Mouse (Mus musculus) adrenal gland, adult 2 months (tissue): ENCODE measurements at regions not wholly inside any gene's neighbourhood (a gene's known extent, or its start where the extent isn't known, plus 50 kb on each side); places are given as distances from the start of the nearest gene placed in this dataset.

Experiments
- DNase-seq: peaks from one replicate; pipeline ENCODE4 v3.0.0; 2021

GRCm38 (mm10) chr5:33548800-33549199 is 80.6 kb downstream of the Fam53a start:
- DNase-seq = no peak

- DNase-seq = peak; percentile 38
These were observed 86.1 kb downstream of the Fam53a start for GRCm38 (mm10) chr5:33543372-33543771.

DNA sequence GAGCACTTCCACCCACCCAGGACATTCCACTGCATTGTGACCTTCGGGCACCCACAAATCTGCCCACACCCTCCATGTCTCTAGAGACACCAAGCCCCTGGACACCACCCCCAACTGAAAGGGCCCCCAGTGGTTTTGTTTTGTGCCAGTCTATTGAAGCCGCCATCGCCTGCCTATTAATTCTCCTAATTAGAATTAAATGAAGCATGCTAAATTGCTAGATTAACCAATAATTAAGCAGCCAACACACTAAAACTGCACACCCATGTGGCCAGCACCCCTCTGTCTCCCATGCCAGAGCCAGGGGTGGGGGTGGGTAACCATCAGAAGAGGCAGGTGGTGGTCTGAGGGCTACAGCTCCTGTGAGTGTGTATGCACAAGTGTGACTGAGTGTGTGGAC is 86.8 kb downstream of the Fam53a start:
- DNase-seq = no peak

DNA sequence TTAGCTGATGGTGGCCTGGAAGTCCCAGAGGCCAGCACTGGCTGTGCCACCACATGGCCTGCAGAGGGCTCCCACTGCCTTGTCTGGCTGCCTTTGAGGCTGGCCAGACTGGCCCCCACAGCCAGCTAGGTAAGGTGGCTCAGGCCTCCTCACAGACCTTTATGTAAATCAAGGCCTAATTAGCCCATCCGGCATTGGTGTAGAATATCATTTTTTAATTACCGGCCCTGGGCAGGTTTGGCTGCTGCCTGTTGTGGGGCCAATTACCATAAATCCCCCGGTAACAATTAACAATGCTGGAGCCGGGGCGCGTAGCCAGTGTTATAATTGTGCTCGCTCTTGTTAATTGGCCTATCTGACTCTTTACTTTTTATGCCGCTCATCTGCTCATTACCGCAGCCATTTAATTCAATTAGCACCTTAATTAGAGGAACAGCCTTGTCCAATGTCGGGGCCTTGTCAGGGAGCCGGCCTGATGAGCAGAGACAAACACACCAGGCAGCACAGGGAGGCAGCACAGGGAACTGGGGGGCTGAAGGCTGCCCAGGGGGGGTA is 87.4 kb downstream of the Fam53a start:
- DNase-seq = no peak

DNA sequence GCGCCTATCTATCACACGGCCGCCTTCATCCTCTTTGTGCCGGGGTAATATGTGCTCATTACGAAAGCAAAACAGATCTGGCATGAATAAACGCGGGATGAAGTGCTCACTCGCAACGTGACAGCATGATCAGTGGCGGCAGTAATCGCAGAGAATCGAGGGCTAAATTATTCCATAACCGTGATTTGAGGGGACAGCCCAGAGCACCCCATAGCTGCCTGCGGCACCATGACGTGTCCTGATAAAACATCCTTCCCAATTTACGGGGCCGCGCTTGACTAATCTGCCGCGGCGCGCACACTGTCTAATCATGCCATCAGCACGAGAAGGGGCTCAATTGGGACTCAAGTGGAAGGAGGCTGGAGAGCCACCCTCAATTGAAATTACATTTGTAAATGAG is 89.2 kb downstream of the Fam53a start:
- DNase-seq = no peak

GRCm38 (mm10) chr5:33537429-33537828 is 92.0 kb downstream of the Fam53a start:
- DNase-seq = no peak

DNA sequence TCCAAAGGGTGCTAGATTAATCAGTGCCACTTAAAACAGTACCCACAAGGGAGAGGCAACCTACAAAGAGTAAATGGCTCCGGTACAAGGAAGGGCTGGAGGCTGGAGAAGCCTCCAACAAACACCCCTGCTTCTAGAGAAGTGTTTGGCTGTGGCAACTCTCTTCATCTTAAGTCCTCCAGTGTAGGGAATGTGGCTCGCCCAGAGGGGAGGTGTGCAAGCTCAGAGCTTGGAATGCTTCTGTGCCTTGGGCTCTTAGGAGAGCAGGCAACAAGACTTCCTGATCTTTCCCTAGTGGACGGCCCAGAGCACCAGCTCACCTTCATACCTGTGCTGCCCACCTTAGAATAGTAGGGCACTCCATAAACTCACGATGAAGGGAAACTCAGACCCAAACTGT is 92.4 kb downstream of the Fam53a start:
- DNase-seq = no peak

GRCm38 (mm10) chr5:33536261-33536660 is 93.2 kb downstream of the Fam53a start:
- DNase-seq = no peak

DNA sequence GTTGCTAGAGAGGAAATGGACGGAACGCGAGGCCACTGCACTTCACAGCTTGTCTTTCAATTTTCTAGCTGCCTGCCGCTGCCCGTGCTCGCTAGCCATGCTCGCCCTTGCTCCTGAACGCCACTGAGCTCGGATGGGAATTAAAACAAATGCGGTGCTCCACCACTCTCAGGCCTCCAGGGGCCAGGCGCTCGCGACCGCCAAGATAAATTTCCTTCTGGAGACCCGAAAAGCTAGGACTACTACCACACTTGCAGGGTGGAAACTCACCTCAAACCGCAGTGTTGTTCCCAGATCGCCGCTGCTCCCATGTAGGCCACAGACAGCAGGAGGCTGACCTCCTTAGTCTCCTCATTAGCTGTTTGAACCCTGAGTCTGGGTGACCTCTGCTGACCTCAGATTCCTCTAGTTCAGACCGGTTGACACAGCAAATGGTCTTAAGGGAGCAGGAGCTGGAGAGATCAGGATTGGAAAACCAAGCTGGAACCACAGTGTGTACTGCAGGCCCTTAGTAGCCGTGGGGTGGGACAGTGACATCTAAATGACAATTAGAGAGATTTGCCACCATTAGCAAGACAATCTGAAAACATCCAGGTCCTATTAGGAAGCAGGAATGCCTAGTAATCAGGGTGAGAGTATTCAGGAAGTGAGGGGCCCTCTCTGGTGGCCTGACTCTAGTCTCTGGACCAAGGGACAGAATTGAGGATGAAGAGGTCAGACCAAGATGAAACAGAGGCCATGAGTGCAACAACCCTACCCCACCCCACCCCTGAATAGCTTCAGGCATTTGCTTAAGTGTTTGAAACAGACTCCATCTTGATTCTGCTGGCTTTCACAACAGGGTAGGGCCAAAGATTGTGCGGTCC is 94.1 kb downstream of the Fam53a start:
- no peak for DNase-seq

DNA sequence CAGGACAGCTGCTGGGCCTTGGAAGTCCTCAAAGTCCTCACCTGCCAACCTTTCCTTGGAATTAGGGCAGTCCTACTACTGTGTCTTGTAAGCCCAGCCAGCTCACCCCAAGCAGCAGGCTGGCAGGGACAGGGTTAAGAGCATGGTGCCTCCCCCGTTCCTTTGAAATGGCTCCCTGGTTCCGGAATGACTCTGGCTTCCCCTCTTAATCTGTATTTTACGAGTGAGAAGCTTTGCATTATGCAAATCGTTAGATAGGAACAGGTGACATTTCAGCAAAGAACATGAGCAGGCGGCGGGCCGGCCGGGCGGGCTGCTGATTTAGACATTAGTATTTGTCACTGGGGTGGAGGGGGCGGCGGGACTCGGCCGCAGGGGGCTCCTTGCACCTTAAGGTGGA is 95.1 kb downstream of the Fam53a start:
- no peak for DNase-seq

GRCm38 (mm10) chr5:33533185-33533584 is 96.2 kb downstream of the Fam53a start:
- no peak for DNase-seq

GRCm38 (mm10) chr5:33531263-33531662 is 97.5 kb upstream of the Nkx1-1 start:
- DNase-seq = no peak

DNA sequence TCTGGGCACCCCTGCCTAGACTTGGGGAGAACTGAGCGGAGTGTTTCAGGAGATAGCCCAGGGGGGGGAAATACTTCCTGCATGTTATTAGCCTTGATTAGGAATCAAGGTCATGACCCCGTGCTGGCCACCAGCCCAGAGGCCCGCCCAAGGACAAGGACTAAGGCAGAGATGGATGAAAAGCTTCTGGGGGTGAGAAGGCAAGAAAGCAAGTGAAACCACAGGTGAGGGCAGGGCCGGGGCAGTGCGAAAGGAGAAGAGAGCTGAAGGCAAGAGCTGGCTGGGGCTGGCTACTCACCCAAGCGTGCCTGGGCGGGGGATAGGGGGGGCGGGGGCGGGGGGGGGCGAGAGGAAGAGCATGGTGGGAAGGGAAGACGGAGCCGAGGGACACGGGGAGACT is 96.0 kb upstream of the Nkx1-1 start:
- peak; percentile 54 for DNase-seq

GRCm38 (mm10) chr5:33528971-33529670 is 95.3 kb upstream of the Nkx1-1 start:
- DNase-seq = no peak

GRCm38 (mm10) chr5:33527750-33528149 is 94.0 kb upstream of the Nkx1-1 start:
- no peak for DNase-seq

DNA sequence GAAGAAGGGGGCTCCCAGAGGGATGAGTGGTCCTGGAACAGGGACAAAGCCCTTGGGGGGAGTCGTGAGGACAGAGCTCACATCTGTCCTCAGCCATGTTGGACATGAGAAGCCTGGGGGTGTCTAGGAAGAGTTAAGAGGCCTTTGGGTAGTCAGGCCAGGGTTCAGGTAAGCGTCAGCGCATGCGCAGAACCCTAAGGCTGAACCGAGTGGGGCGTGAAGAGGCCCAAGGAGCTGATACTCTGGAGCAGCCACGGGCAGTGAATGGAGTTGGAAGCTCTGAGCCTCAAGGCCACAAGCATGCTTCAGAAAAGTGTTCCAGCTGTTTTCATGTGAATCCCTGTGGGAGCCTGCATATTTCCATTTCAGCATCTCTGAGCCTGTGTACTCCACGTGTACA is 93.5 kb upstream of the Nkx1-1 start:
- no peak for DNase-seq

DNA sequence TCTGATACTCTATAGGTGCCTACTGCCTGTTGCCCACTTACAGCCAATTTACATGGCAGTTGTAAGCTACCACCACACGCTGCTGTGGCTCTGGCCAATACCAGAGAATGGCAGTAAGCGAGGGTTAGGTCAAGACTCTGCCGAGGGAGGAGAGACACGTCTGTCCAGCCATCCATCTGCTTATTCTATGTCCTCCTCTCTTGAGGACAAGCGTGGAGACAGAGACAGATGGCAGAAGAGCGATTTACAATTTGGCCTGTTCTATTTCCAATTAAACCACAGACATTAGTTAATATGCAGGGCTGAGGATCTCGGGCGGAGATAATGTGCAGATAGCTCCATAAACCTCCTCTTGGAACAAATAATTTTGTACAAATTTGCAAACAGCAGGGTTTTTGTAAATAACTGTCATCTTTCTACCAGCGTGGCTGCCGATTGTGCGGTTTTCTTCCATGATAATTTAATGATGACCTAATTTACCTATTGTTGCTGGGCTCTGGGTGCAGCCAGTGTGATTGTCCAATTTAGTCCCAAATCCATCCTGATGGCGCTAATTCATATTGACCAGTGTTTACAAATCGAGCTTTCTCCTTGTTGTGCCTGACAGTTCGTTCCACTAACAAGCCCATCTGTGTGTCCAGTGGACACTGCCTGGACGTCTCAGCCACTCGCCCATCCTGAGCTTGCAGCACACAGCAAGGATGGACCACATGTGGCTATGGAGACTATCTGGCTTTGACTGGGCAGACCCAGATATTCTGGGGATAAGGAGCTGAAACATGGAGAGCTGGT is 88.4 kb upstream of the Nkx1-1 start:
- no peak for DNase-seq

DNA sequence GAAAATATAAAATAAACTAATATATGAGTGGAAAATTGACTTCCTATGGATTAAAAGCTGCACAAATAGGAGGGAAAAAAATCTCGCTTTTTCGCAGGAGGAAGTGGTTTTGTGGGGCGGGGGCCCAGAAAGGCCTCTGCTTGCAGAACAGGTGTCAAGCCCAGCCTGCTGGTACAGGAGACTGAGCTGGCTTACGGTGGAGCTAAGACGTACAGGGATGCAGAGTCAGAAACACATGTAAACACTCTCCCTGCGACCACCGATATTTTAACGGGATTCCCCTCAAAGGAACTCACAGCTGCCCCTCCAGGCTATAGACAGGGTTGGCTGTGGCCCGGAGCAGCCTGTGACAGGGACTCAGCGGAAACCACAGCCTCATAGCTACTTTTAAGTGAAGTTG is 87.1 kb upstream of the Nkx1-1 start:
- no peak for DNase-seq

DNA sequence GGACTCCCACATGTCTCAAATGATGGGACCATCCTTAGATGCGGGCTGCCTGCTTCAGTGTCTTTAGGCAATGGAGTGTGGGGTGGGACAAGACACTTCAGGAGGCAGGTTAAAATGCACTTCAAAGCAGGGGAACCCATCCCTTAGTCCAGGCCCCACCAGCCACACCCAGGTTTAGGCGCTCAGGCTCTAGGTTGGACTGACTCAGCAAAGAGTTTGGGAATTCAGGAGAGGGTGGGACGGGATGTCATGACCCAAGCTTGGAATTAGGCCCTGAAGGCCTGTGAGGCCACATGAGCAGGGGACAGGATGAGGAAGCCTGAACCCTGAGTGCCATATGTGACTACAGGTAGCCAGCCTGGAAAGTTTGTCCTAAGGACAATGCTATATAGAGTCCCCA is 85.6 kb upstream of the Nkx1-1 start:
- no peak for DNase-seq

- DNase-seq = no peak
These were observed 85.1 kb upstream of the Nkx1-1 start for GRCm38 (mm10) chr5:33518860-33519259.

GRCm38 (mm10) chr5:33517625-33518024 is 83.8 kb upstream of the Nkx1-1 start:
- peak; percentile 22 for DNase-seq

- no peak for DNase-seq
These were observed 82.4 kb upstream of the Nkx1-1 start for GRCm38 (mm10) chr5:33516211-33516610.
